Mouse (Mus musculus) liver, adult 2 months (tissue): ENCODE data around the gene Kat2a. TPM values are rescaled to one million over a fixed set of nuclear protein-coding genes. Genes with fewer than 3 reads are reported as not detected.

Experiments
- DNase-seq: peaks from one replicate; pipeline ENCODE4 v3.0.0-alpha.2; 2011; ENCODE audit warnings: low read depth, low spot score; ENCODE audit errors: extremely low read depth
- H3K27ac ChIP-seq: fragments of 200-500 bp; replicated peaks from 2 replicates; pipeline ENCODE4 v1.5.1; 2012; ENCODE audit warnings: low read depth, mild to moderate bottlenecking, control low read depth, inconsistent platforms, low read length; ENCODE audit not compliant: insufficient read depth
- H3K27me3 ChIP-seq: fragments of 200-500 bp; 2 replicates; pipeline ENCODE4 v1.6.1; 2012; ENCODE audit warnings: mild to moderate bottlenecking, moderate library complexity, low read length, inconsistent platforms; ENCODE audit not compliant: control insufficient read depth, insufficient read depth
- H3K36me3 ChIP-seq: fragments of 200-500 bp; 2 replicates; pipeline ENCODE4 v1.6.1; 2012; ENCODE audit warnings: low read length, inconsistent platforms; ENCODE audit not compliant: control insufficient read depth, insufficient read depth
- H3K4me1 ChIP-seq: fragments of 200-500 bp; 2 replicates; pipeline ENCODE4 v1.6.1; 2011; ENCODE audit warnings: low read length; ENCODE audit not compliant: control insufficient read depth, insufficient read depth
- H3K4me3 ChIP-seq: fragments of 200-500 bp; 2 replicates; pipeline ENCODE4 v1.5.1; 2011; ENCODE audit warnings: low read depth, mild to moderate bottlenecking, control low read depth, low read length, moderate library complexity; ENCODE audit not compliant: insufficient read depth
- H3K79me2 ChIP-seq: fragments of 200-500 bp; 2 replicates; pipeline ENCODE4 v1.6.1; 2012; ENCODE audit warnings: inconsistent platforms, mild to moderate bottlenecking, low read length, moderate library complexity; ENCODE audit not compliant: control insufficient read depth, insufficient read depth
- H3K9ac ChIP-seq: fragments of 200-500 bp; 2 replicates; pipeline ENCODE4 v1.6.1; 2012; ENCODE audit warnings: low read depth, mild to moderate bottlenecking, control low read depth, inconsistent platforms, low read length
- CTCF ChIP-seq: fragments of 200-500 bp; IDR thresholded peaks from 2 replicates; pipeline ENCODE4 v1.5.1; 2011; ENCODE audit warnings: low read depth, low read length, control low read depth
- POLR2A ChIP-seq: fragments of 200-500 bp; IDR thresholded peaks from 2 replicates; pipeline ENCODE4 v1.6.1; 2011; ENCODE audit warnings: low read length, control low read depth; ENCODE audit not compliant: insufficient read depth; ENCODE audit errors: extremely low read depth
- WGBS: fragments of 180-500 bp; shearing (Covaris S2); methylation state at CpG from one replicate; pipeline ENCODE4 v1.1.7; 2018; 5-methylcytosine and 5-hydroxymethylcytosine counted together
- polyA plus RNA-seq: library from polyadenylated mRNA; depleted of rRNA; stranded (reverse); fragments of >200 nt; gene quantifications from 2 replicates; pipeline ENCODE4 v1.2.3, GENCODE M21; 2012
- total RNA-seq: library from RNA; depleted of rRNA; stranded (reverse); fragments of >200 nt; gene quantifications from 2 replicates; pipeline ENCODE4 v1.2.3, GENCODE M21; 2014

The Kat2a gene
- total and polyA plus RNA-seq, 2 experiments: 3.3 to 18.9 TPM

DNA sequence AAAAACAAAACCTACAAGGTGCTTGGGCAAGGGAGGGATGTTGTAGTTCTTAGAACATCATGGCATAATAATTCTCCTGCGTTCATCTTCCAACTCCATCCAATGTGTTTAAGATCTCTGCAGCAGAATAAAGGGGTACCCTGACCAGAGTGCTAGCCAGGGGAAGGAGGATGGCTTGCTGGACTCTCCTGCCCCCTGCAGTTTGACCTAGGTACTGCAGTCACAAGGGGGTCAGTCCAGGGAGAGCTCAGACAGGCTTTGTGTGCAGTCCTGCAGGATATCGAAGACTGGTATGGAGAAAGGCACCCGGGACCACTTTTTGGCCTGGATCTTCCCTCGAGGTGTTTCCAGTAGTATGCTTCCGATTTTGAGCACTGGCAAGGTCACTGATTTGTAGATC, 17.3 kb downstream of the Kat2a start:
- Histone ChIP-seq H3K27me3 (no peaks in the 10 kb centered on the region; the same call in 1 of the 2 replicates), H3K4me3 (no peak overlapping the region), H3K36me3 (no peaks in the 10 kb centered on the region; the same call in 1 of the 2 replicates), H3K9ac (no peak overlapping the region), H3K4me1 (no peaks in the 10 kb centered on the region), H3K79me2 (no peaks in the 10 kb centered on the region), H3K27ac (no peak overlapping the region)
- TF ChIP-seq POLR2A: no peak
- peak; percentile 97 for TF ChIP-seq CTCF
- 39% methylated on average over 5 of the region's 5 CpGs for WGBS
- peak; percentile 19 for DNase-seq

DNA sequence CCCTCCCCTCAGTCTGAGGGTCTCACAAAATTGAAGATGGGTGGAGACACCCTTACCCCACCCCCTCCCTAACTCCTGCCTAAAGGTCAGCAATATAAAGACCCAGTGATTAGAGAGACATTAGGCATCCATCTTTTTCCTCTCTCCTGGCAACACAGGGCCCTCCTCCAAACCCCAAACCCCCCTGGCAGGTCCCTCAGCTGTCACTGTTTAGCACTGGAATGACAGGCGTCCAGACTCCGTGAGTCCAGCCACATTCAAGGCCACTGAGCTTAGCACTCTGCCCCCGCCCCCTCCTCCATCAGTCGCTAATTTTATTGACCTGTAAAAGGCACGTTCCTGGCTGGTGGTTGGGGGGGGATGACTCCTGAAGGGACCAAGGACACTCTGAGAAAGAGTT, 19.1 kb downstream of the Kat2a start:
- Histone ChIP-seq H3K79me2 (no peaks in the 10 kb centered on the region), H3K4me3 (no peak overlapping the region), H3K9ac (no peak overlapping the region), H3K27ac (no peak overlapping the region), H3K27me3 (no peaks in the 10 kb centered on the region; the same call in 1 of the 2 replicates), H3K4me1 (no peaks in the 10 kb centered on the region), H3K36me3 (no peaks in the 10 kb centered on the region; the same call in 1 of the 2 replicates)
- 28% methylated on average over 5 of the region's 5 CpGs for WGBS
- TF ChIP-seq POLR2A (no peak), CTCF (no peak)
- no peak for DNase-seq

DNA sequence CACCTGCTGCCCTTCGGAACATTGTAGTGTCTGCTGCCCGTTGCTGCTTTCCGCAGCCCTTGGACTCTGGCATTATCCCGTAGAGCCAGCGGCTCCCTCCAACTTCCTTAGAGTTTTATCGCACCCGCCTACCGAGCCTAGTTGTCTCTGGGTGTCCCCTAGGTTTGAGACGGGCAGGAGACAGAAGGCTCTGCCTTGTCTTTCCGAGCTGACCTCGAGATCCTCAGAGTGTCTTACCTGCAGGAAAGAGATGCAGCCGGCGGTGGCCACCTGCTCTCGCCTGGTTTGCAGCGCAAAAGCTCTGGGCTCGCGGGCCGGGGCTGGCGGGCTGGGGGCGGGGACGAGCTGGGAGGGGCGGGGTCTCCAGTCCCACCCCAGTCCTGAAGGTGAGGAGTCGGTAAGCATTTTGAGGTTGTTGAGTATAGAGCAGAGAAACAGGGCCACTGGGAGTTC, 20.1 kb downstream of the Kat2a start, which contains the start of gene Zfp385c:
Gene Zfp385c, minus strand, starts transcription at position 292 of the 453 bp plus-strand sequence.
- Histone ChIP-seq H3K79me2 (no peaks in the 10 kb centered on the region), H3K27me3 (no peaks in the 10 kb centered on the region; the same call in 1 of the 2 replicates), H3K27ac (no peak within 1 kb of the TSS), H3K9ac (no peak within 1 kb of the TSS), H3K4me1 (no peaks in the 10 kb centered on the region), H3K4me3 (no peak within 1 kb of the TSS), H3K36me3 (no peaks in the 10 kb centered on the region; the same call in 1 of the 2 replicates)
- no peak for TF ChIP-seq CTCF
- TF ChIP-seq POLR2A: no peak
- DNase-seq: peak; percentile 17
- 3% methylated on average over 23 of the region's 23 CpGs for WGBS

- Histone ChIP-seq H3K79me2 (no peaks in the 10 kb centered on the region), H3K4me1 (no peaks in the 10 kb centered on the region), H3K4me3 (no peak overlapping the region), H3K27ac (no peak overlapping the region), H3K27me3 (no peaks in the 10 kb centered on the region; the same call in 1 of the 2 replicates), H3K9ac (no peak overlapping the region), H3K36me3 (no peaks in the 10 kb centered on the region)
- 84% methylated on average over 7 of the region's 7 CpGs for WGBS
- no peak for DNase-seq
- TF ChIP-seq CTCF: no peak
- TF ChIP-seq POLR2A: no peak
These were observed 21.9 kb downstream of the Kat2a start for GRCm38 (mm10) chr11:100690389-100690788.

DNA sequence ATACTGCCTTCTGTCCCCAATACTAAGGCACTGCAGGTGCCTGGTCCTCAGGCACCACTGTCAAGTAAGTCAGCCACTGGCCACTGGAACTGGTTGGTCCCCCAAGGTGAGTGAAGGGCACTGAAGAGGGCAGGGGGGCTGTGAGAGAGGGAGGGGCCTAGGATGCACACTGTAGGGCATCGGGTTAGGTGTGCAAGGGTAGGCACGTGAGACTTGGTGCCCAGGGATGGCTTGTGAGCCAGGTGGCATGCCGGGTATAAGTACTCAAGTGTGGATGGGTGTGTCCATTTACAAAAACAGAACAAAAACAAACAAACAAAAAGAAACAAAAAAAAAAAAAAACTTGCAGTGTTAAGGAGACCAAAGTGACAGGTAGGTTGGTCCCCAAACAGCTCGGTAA, 23.8 kb downstream of the Kat2a start:
- no peak for TF ChIP-seq CTCF
- no peak for TF ChIP-seq POLR2A
- 75% methylated on average over 4 of the region's 4 CpGs for WGBS
- Histone ChIP-seq H3K9ac (no peak overlapping the region), H3K79me2 (no peaks in the 10 kb centered on the region), H3K27me3 (no peaks in the 10 kb centered on the region; the same call in 1 of the 2 replicates), H3K36me3 (no peaks in the 10 kb centered on the region), H3K27ac (no peak overlapping the region), H3K4me3 (no peak overlapping the region), H3K4me1 (no peaks in the 10 kb centered on the region)
- DNase-seq: no peak

GRCm38 (mm10) chr11:100687265-100687664, 25.0 kb downstream of the Kat2a start:
- no peak for DNase-seq
- Histone ChIP-seq H3K27ac (no peak overlapping the region), H3K79me2 (no peaks in the 10 kb centered on the region), H3K36me3 (no peaks in the 10 kb centered on the region), H3K4me1 (no peaks in the 10 kb centered on the region), H3K4me3 (no peak overlapping the region), H3K27me3 (no peaks in the 10 kb centered on the region), H3K9ac (no peak overlapping the region)
- no peak for TF ChIP-seq POLR2A
- TF ChIP-seq CTCF: no peak
- WGBS: 82% methylated on average over 7 of the region's 7 CpGs
